Mouse (Mus musculus) left cerebral cortex, adult 2 months (tissue): ENCODE measurements around the gene Slc5a10. TPM values are rescaled to one million over a fixed set of nuclear protein-coding genes. Genes with fewer than 3 reads are reported as not detected.
A peak's percentile ranks its signal among the peaks of the same experiment; 100 is the strongest.

Experiments used
- DNase-seq, 2 experiments: peaks; one replicate each; pipeline ENCODE4 v3.0.0; 2021 to 2022; ENCODE audit warnings: low spot score in 2 of 2, mixed read lengths in 1 of 2; ENCODE audit errors: extremely low spot score in 1 of 2
- H3K27ac ChIP-seq: fragments of 200-600 bp; 2 replicates; pipeline ENCODE4 v1.8.1; 2022
- H3K4me3 ChIP-seq: fragments of 200-600 bp; 2 replicates; pipeline ENCODE4 v1.8.1; 2022
- CTCF ChIP-seq: fragments of 200-600 bp; IDR thresholded peaks from 2 replicates; pipeline ENCODE4 v1.8.1; 2022; ENCODE audit warnings: antibody characterized with exemption, mild to moderate bottlenecking, moderate library complexity
- intact Hi-C: fragments of 180-260 bp; cut with DNase I; formaldehyde crosslinking; loops from one replicate; pipeline ENCODE4 v1.15.1; 2025
- long read RNA-seq, 2 experiments: library from polyadenylated mRNA; stranded (forward); transcript quantifications; one replicate each; pipeline ENCODE4 v2.0.0; 2021; ENCODE audit warnings: borderline mapping rate in 2 of 2
- total RNA-seq, 2 experiments: library from RNA; stranded (reverse); gene quantifications; 2 replicates each; pipeline ENCODE4 v1.2.3; 2021

Gene Slc5a10
- not detected for total RNA-seq
- long read RNA-seq, experiment 1, partial matches to known transcripts = 0 of 1 reads
- long read RNA-seq, experiment 1, other reads (novel, unspliced or antisense) = 1 of 1 reads
- long read RNA-seq, experiment 2 = 0 reads

- no peak for TF ChIP-seq CTCF
- Histone ChIP-seq H3K4me3 (no peak within 1 kb of the TSS), H3K27ac (no peak within 1 kb of the TSS)
- no peak for DNase-seq
- intact Hi-C loops = no loop called here
Observed at GRCm38 (mm10) chr11:61720636-61721035, at the start of gene Slc5a10. Gene Slc5a10, minus strand, starts transcription at chr11:61720826.

GRCm38 (mm10) chr11:61761584-61762407, 41.2 kb upstream of the Slc5a10 start, which contains the start of gene Prpsap2:
Gene Prpsap2, minus strand, starts transcription at chr11:61762088.
- no peak for TF ChIP-seq CTCF
- Histone ChIP-seq H3K4me3 (peak within 1 kb of the TSS; percentile 70), H3K27ac (peak within 1 kb of the TSS; percentile 76)
- DNase-seq = peak; percentile 94 to 95
- intact Hi-C loops = no loop called here

GRCm38 (mm10) chr11:61760518-61760917, 39.9 kb upstream of the Slc5a10 start:
- DNase-seq = peak; percentile 26 to 39
- intact Hi-C loops = no loop called here
- peak overlapping the region; percentile 70 for H3K4me3 ChIP-seq
- TF ChIP-seq CTCF = peak; percentile 39
- H3K27ac ChIP-seq = no peak overlapping the region

GRCm38 (mm10) chr11:61757151-61757550, 36.5 kb upstream of the Slc5a10 start:
- Histone ChIP-seq H3K4me3 (no peak overlapping the region), H3K27ac (no peak overlapping the region)
- intact Hi-C loops = no loop called here
- TF ChIP-seq CTCF = no peak
- DNase-seq = no peak

- DNase-seq = no peak
- no peak overlapping the region for H3K4me3 ChIP-seq
- intact Hi-C loops = no loop called here
- no peak overlapping the region for H3K27ac ChIP-seq
- TF ChIP-seq CTCF = peak; percentile 62
Observed at GRCm38 (mm10) chr11:61751612-61752011, 31.0 kb upstream of the Slc5a10 start.

- no peak for DNase-seq
- intact Hi-C loops = no loop called here
- TF ChIP-seq CTCF = no peak
- no peak overlapping the region for H3K4me3 ChIP-seq
- no peak overlapping the region for H3K27ac ChIP-seq
Observed at GRCm38 (mm10) chr11:61747161-61747560, 26.5 kb upstream of the Slc5a10 start.

- no peak for TF ChIP-seq CTCF
- H3K27ac ChIP-seq = no peak overlapping the region
- H3K4me3 ChIP-seq = no peak overlapping the region
- DNase-seq = no peak
- intact Hi-C loops = no loop called here
Observed at GRCm38 (mm10) chr11:61745781-61746180, 25.2 kb upstream of the Slc5a10 start.

GRCm38 (mm10) chr11:61744460-61744859, 23.8 kb upstream of the Slc5a10 start:
- no peak for DNase-seq
- Histone ChIP-seq H3K27ac (no peak overlapping the region), H3K4me3 (no peak overlapping the region)
- peak; percentile 17 for TF ChIP-seq CTCF
- intact Hi-C loops = no loop called here

GRCm38 (mm10) chr11:61743768-61744167, 23.1 kb upstream of the Slc5a10 start:
- no peak overlapping the region for H3K27ac ChIP-seq
- no peak for TF ChIP-seq CTCF
- no peak for DNase-seq
- intact Hi-C loops = no loop called here
- H3K4me3 ChIP-seq = no peak overlapping the region

- DNase-seq = no peak
- Histone ChIP-seq H3K4me3 (no peak overlapping the region), H3K27ac (no peak overlapping the region)
- peak; percentile 10; the same call in 1 of the 2 replicates for TF ChIP-seq CTCF
- intact Hi-C loops = no loop called here
Observed at GRCm38 (mm10) chr11:61740500-61740899, 19.9 kb upstream of the Slc5a10 start.

GRCm38 (mm10) chr11:61737290-61737689, 16.7 kb upstream of the Slc5a10 start:
- no peak for DNase-seq
- intact Hi-C loops = no loop called here
- H3K4me3 ChIP-seq = no peak overlapping the region
- H3K27ac ChIP-seq = no peak overlapping the region
- no peak for TF ChIP-seq CTCF

- H3K27ac ChIP-seq = no peak overlapping the region
- intact Hi-C loops = no loop called here
- DNase-seq = no peak
- TF ChIP-seq CTCF = no peak
- H3K4me3 ChIP-seq = no peak overlapping the region
Observed at GRCm38 (mm10) chr11:61732672-61733071, 12.0 kb upstream of the Slc5a10 start.

- Histone ChIP-seq H3K4me3 (no peak overlapping the region), H3K27ac (no peak overlapping the region)
- intact Hi-C loops = no loop called here
- no peak for TF ChIP-seq CTCF
- DNase-seq = no peak
Observed at GRCm38 (mm10) chr11:61728037-61728436, 7.4 kb upstream of the Slc5a10 start.
